Mouse (Mus musculus): ENCODE measurements around the gene Nup133. TPM values are rescaled to one million over a fixed set of nuclear protein-coding genes. Genes with fewer than 3 reads are reported as not detected.
A peak's percentile ranks its signal among the peaks of the same experiment; 100 is the strongest.
"Not testable (repeated sequence)": the region's sequence is repeated elsewhere in the genome, so short reads cannot be mapped to it uniquely, and the experiment has no call there.

Nup133 gene
- polyA plus RNA-seq, 1 experiment from 2014 or later, result 58.3 TPM

DNA sequence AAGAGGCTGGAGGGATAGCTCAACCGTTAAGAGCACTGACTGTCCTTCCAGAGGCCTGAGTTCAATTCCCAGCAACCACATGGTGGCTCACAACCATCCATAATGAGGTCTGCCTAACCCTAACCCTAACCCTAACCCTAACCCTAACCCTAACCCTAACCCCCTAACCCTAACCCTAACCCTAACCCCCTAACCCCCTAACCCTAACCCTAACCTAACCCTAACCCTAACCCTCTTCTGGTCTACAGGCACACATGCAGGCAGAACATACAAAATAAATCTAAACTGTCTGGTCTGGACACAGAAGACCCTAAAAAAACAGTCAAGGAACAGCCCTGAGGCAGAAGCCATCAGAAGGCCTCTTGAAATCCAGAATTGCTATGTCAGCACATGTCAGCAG lies 12.3 kb upstream of the Nup133 start:
- no peak overlapping the region for H3K4me3 ChIP-seq (ENCODE audit: low read depth, low read length)
- no peak for ATAC-seq (ENCODE audit: insufficient number of reproducible peaks, low FRiP score, low TSS enrichment, low read depth)
- 74% methylated on average over 1 of the region's 1 CpGs for WGBS
- H3K36me3 ChIP-seq (ENCODE audit: control insufficient read depth, insufficient read depth, low read length), result peaks cover 10% of the 10 kb centered on the region; the same call in 1 of the 2 replicates
- no peak overlapping the region for H3K9ac ChIP-seq (ENCODE audit: low read length)
- no peaks in the 10 kb centered on the region for H3K4me1 ChIP-seq (ENCODE audit: control insufficient read depth, insufficient read depth, low read length)
- H3K27me3 ChIP-seq (ENCODE audit: control insufficient read depth, insufficient read depth, low read length), result no peaks in the 10 kb centered on the region
- no peak overlapping the region for H3K27ac ChIP-seq (replicated peaks; ENCODE audit: low read depth, low read length)
- H3K4me2 ChIP-seq (ENCODE audit: low read depth, severe bottlenecking), result no peak overlapping the region
- DNase-seq (ENCODE audit: low spot score), result no peak
- no peaks in the 10 kb centered on the region for H3K9me3 ChIP-seq (ENCODE audit: control insufficient read depth, low read length)

DNA sequence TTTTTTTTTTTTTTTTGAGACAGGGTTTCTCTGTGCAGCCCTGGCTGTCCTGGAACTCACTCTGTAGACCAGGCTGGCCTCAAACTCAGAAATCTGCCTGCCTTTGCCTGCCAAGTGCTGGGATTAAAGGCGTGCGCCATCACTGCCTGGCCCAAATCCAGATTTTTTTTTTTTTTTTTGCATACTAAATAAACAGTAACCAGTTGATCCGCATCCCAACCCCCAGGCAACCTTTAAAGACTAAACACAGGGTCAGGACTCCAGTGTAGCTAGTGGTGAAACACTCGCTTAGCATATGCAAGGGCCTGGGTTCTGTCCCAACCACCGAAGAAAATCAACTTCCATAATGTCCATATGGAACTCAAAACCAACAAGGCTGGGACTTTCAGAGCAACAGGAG lies 11.5 kb upstream of the Nup133 start:
- WGBS, result 95% methylated on average over 5 of the region's 5 CpGs
- not testable (repeated sequence) for H3K4me2 ChIP-seq (ENCODE audit: low read depth, severe bottlenecking); H3K9me3 ChIP-seq (ENCODE audit: control insufficient read depth, low read length); H3K4me1 ChIP-seq (ENCODE audit: control insufficient read depth, insufficient read depth, low read length); DNase-seq (ENCODE audit: low spot score); H3K27me3 ChIP-seq (ENCODE audit: control insufficient read depth, insufficient read depth, low read length); H3K4me3 ChIP-seq (ENCODE audit: low read depth, low read length); ATAC-seq (ENCODE audit: insufficient number of reproducible peaks, low FRiP score, low TSS enrichment, low read depth); H3K27ac ChIP-seq (replicated peaks; ENCODE audit: low read depth, low read length); H3K9ac ChIP-seq (ENCODE audit: low read length); H3K36me3 ChIP-seq (ENCODE audit: control insufficient read depth, insufficient read depth, low read length)

DNA sequence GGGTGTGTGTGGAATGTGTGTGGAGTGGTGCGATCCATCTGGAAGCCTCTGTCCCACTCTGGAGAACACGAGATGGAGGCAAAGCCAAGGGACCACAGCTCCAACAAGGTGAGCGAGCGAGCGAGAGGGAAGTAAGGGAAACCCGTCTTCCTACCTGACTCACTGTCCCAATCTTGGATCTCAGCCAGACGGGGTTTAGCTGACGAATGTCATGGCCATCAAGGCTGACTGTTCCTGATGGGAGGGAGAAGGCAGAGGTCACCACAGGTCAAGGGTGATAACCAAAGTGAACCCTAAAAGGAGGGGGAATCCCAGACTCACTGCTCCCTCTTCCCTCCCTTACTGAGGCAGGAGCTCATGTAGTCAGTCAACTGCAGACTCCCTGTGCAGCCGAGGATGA lies 11.0 kb upstream of the Nup133 start:
- H3K27ac ChIP-seq (replicated peaks; ENCODE audit: low read depth, low read length), result no peak overlapping the region
- H3K27me3 ChIP-seq (ENCODE audit: control insufficient read depth, insufficient read depth, low read length), result no peaks in the 10 kb centered on the region
- DNase-seq (ENCODE audit: low spot score) (no peak), ATAC-seq (ENCODE audit: insufficient number of reproducible peaks, low FRiP score, low TSS enrichment, low read depth) (no peak)
- H3K4me1 ChIP-seq (ENCODE audit: control insufficient read depth, insufficient read depth, low read length), result no peaks in the 10 kb centered on the region
- 90% methylated on average over 9 of the region's 9 CpGs for WGBS
- H3K4me3 ChIP-seq (ENCODE audit: low read depth, low read length), result no peak overlapping the region
- peaks cover 6% of the 10 kb centered on the region; the same call in 1 of the 2 replicates for H3K36me3 ChIP-seq (ENCODE audit: control insufficient read depth, insufficient read depth, low read length)
- no peak overlapping the region for H3K9ac ChIP-seq (ENCODE audit: low read length)
- no peaks in the 10 kb centered on the region for H3K9me3 ChIP-seq (ENCODE audit: control insufficient read depth, low read length)
- no peak overlapping the region for H3K4me2 ChIP-seq (ENCODE audit: low read depth, severe bottlenecking)

DNA sequence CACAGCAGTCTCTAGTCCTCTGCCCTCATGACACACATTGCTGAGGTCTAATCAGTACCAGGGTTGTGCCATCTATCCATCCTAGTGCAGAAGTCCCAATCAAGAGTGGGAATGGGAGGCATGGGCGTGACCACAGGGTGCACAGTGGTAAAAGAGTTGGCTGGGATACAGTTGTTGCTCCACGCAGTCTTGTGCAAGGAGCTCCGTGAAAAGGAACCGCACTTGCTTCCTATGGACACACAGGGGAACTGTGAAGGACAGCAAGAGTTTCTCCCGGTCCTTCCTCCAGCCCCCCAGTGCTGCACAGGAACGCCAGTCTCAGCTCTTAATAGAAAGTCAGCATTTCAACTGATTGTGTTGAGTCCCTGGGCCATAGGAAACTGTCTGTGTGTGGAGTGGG lies 10.4 kb upstream of the Nup133 start:
- H3K27me3 ChIP-seq (ENCODE audit: control insufficient read depth, insufficient read depth, low read length), result no peaks in the 10 kb centered on the region
- H3K27ac ChIP-seq (replicated peaks; ENCODE audit: low read depth, low read length), result no peak overlapping the region
- peaks cover 6% of the 10 kb centered on the region; the same call in 1 of the 2 replicates for H3K36me3 ChIP-seq (ENCODE audit: control insufficient read depth, insufficient read depth, low read length)
- no peak overlapping the region for H3K4me3 ChIP-seq (ENCODE audit: low read depth, low read length)
- H3K4me2 ChIP-seq (ENCODE audit: low read depth, severe bottlenecking), result no peak overlapping the region
- 95% methylated on average over 6 of the region's 6 CpGs for WGBS
- ATAC-seq (ENCODE audit: insufficient number of reproducible peaks, low FRiP score, low TSS enrichment, low read depth) (no peak), DNase-seq (ENCODE audit: low spot score) (no peak)
- H3K9me3 ChIP-seq (ENCODE audit: control insufficient read depth, low read length), result no peaks in the 10 kb centered on the region
- no peaks in the 10 kb centered on the region for H3K4me1 ChIP-seq (ENCODE audit: control insufficient read depth, insufficient read depth, low read length)
- no peak overlapping the region for H3K9ac ChIP-seq (ENCODE audit: low read length)

DNA sequence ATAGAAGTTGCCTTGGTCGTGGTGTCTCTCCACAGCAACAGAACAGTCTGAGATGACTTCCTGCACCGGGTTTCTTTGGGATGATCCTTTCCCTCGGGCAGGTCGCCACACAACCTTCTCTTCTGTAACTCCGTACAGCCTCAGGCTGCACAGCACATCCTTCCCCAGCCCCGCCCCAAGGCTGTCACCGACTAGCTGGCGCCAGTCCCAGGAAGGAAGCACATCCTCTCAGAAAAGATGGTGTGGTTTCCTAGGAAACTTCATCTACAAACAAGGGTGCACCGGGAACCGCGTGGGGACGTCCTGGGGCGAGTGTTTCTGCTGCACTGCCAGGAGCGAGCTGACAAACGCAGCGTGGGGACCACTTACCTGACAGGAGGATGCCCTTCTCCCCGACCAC lies 9.1 kb upstream of the Nup133 start:
- H3K4me3 ChIP-seq (ENCODE audit: low read depth, low read length), result no peak overlapping the region
- no peak overlapping the region for H3K9ac ChIP-seq (ENCODE audit: low read length)
- peaks cover 6% of the 10 kb centered on the region; the same call in 1 of the 2 replicates for H3K36me3 ChIP-seq (ENCODE audit: control insufficient read depth, insufficient read depth, low read length)
- H3K9me3 ChIP-seq (ENCODE audit: control insufficient read depth, low read length), result no peaks in the 10 kb centered on the region
- DNase-seq (ENCODE audit: low spot score), result no peak
- 81% methylated on average over 17 of the region's 17 CpGs for WGBS
- no peak overlapping the region for H3K27ac ChIP-seq (replicated peaks; ENCODE audit: low read depth, low read length)
- H3K4me1 ChIP-seq (ENCODE audit: control insufficient read depth, insufficient read depth, low read length), result no peaks in the 10 kb centered on the region
- ATAC-seq (ENCODE audit: insufficient number of reproducible peaks, low FRiP score, low TSS enrichment, low read depth), result no peak
- H3K4me2 ChIP-seq (ENCODE audit: low read depth, severe bottlenecking), result no peak overlapping the region
- no peaks in the 10 kb centered on the region for H3K27me3 ChIP-seq (ENCODE audit: control insufficient read depth, insufficient read depth, low read length)

DNA sequence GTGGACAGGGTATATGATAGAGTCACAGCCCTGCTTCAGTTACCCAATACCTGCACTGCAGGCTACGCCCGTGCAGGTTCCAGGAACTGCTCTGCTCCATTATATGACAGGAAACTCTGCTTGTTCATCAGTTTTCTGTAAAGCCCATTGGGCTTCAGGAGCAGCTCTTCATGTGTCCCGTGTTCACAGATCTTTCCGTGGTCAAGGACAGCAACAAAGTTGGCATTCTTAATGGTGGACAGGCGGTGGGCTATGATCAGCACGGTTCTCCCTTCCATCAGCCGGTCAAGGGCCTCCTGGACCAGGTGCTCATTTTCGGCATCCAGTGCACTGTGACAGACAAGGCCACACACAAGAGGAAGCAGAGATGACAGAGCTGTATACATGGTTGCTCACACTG lies 5.2 kb upstream of the Nup133 start:
- DNase-seq (ENCODE audit: low spot score), result no peak
- no peak overlapping the region for H3K27ac ChIP-seq (replicated peaks; ENCODE audit: low read depth, low read length)
- no peak overlapping the region for H3K4me3 ChIP-seq (ENCODE audit: low read depth, low read length)
- no peak for ATAC-seq (ENCODE audit: insufficient number of reproducible peaks, low FRiP score, low TSS enrichment, low read depth)
- peaks cover 2% of the 10 kb centered on the region; the same call in 1 of the 2 replicates for H3K36me3 ChIP-seq (ENCODE audit: control insufficient read depth, insufficient read depth, low read length)
- no peaks in the 10 kb centered on the region for H3K9me3 ChIP-seq (ENCODE audit: control insufficient read depth, low read length)
- H3K4me2 ChIP-seq (ENCODE audit: low read depth, severe bottlenecking), result no peak overlapping the region
- H3K4me1 ChIP-seq (ENCODE audit: control insufficient read depth, insufficient read depth, low read length), result no peaks in the 10 kb centered on the region
- no peak overlapping the region for H3K9ac ChIP-seq (ENCODE audit: low read length)
- 92% methylated on average over 8 of the region's 8 CpGs for WGBS
- no peaks in the 10 kb centered on the region for H3K27me3 ChIP-seq (ENCODE audit: control insufficient read depth, insufficient read depth, low read length)

DNA sequence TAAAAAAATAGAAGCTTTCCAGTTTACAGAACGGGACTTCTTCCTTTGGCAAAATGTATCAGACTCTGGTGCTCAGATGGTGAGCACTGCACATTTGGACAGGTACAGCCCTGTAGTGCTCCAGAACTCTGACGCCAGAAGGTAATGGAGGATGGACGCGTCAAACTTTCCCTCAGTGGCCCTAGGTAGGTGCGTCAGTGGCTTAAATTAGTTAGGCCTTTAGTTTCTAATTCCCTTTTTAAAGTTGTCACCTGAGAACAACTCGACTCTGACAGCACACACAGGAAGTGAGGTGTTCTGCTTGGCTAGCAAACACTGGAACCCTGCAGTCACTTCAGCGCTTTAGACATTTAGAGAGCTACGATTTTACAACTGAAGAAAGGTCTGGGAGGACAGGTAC lies 4.6 kb upstream of the Nup133 start:
- H3K9me3 ChIP-seq (ENCODE audit: control insufficient read depth, low read length), result no peaks in the 10 kb centered on the region
- H3K36me3 ChIP-seq (ENCODE audit: control insufficient read depth, insufficient read depth, low read length), result peaks cover 2% of the 10 kb centered on the region; the same call in 1 of the 2 replicates
- H3K4me2 ChIP-seq (ENCODE audit: low read depth, severe bottlenecking), result no peak overlapping the region
- H3K4me1 ChIP-seq (ENCODE audit: control insufficient read depth, insufficient read depth, low read length), result no peaks in the 10 kb centered on the region
- ATAC-seq (ENCODE audit: insufficient number of reproducible peaks, low FRiP score, low TSS enrichment, low read depth) (no peak), DNase-seq (ENCODE audit: low spot score) (no peak)
- WGBS, result 87% methylated on average over 8 of the region's 8 CpGs
- no peak overlapping the region for H3K9ac ChIP-seq (ENCODE audit: low read length)
- no peak overlapping the region for H3K4me3 ChIP-seq (ENCODE audit: low read depth, low read length)
- no peaks in the 10 kb centered on the region for H3K27me3 ChIP-seq (ENCODE audit: control insufficient read depth, insufficient read depth, low read length)
- H3K27ac ChIP-seq (replicated peaks; ENCODE audit: low read depth, low read length), result no peak overlapping the region

DNA sequence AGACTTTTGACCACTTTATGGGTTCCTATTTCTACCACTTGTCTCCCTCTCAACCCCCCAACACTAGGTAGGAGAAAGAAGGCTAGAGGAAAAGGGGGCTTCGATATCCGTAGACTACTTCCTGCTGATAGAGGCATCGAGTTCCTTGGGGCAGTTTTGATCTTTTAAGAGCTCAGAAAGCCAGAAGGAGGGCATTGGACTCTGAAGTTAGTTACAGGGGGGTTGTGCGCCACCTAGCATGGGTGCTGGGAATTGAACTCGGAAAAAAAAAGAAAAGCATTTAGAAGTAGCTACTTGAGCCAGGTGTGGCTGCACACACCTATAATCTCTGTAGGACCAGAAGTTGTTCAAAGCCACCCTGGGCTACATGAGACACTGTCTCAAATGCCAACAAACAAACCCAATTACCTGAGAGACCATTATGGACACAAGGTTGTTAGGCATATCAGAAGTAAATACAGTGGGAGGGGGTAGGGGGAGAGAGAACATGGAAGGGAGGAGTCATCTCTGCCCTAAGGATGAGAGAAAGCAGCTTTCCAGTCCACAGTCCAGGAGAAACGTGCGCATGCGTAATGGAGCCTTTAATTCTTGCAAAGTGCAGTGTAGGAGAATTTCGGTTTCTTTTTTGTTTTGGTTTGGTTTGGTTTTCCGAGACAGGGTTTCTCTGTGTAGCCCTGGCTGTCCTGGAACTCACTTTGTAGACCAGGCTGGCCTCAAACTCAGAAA lies 1.2 kb upstream of the Nup133 start:
- ATAC-seq (ENCODE audit: insufficient number of reproducible peaks, low FRiP score, low TSS enrichment, low read depth) (no peak), DNase-seq (ENCODE audit: low spot score) (peak; percentile 78)
- WGBS, result 32% methylated on average over 10 of the region's 10 CpGs
- H3K27me3 ChIP-seq (ENCODE audit: control insufficient read depth, insufficient read depth, low read length), result no peaks in the 10 kb centered on the region
- peak overlapping the region; percentile 80 for H3K9ac ChIP-seq (ENCODE audit: low read length)
- H3K9me3 ChIP-seq (ENCODE audit: control insufficient read depth, low read length), result no peaks in the 10 kb centered on the region
- H3K4me1 ChIP-seq (ENCODE audit: control insufficient read depth, insufficient read depth, low read length), result peaks cover 5% of the 10 kb centered on the region
- peaks cover 5% of the 10 kb centered on the region for H3K36me3 ChIP-seq (ENCODE audit: control insufficient read depth, insufficient read depth, low read length)
- peak overlapping the region; percentile 100 for H3K4me3 ChIP-seq (ENCODE audit: low read depth, low read length)
- peak overlapping the region; percentile 94 for H3K4me2 ChIP-seq (ENCODE audit: low read depth, severe bottlenecking)
- H3K27ac ChIP-seq (replicated peaks; ENCODE audit: low read depth, low read length), result no peak overlapping the region

DNA sequence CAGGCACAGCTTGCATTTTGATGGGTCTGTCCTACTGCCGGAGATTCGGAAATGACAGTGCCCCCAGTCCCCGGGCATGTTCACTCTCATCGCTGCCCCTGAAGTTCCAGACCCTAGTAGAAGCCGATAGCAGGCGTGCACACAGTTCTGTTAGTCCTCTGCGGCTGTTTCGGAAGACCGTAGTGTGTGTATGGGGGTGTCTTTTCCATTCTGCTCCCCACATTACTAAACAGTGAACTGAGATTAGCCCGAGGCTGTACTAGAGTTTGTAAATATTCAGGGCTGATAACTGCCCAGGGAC lies 571 bp upstream of the Nup133 start:
- peaks cover 5% of the 10 kb centered on the region for H3K4me1 ChIP-seq (ENCODE audit: control insufficient read depth, insufficient read depth, low read length)
- peak overlapping the region; percentile 94 for H3K4me2 ChIP-seq (ENCODE audit: low read depth, severe bottlenecking)
- H3K9me3 ChIP-seq (ENCODE audit: control insufficient read depth, low read length), result no peaks in the 10 kb centered on the region
- 4% methylated on average over 10 of the region's 10 CpGs for WGBS
- H3K27ac ChIP-seq (replicated peaks; ENCODE audit: low read depth, low read length), result peak overlapping the region; percentile 36; the same call in 1 of the 2 replicates
- H3K4me3 ChIP-seq (ENCODE audit: low read depth, low read length), result peak overlapping the region; percentile 100
- peaks cover 5% of the 10 kb centered on the region for H3K36me3 ChIP-seq (ENCODE audit: control insufficient read depth, insufficient read depth, low read length)
- ATAC-seq (ENCODE audit: insufficient number of reproducible peaks, low FRiP score, low TSS enrichment, low read depth) (peak; percentile 28; the same call in 1 of the 2 replicates), DNase-seq (ENCODE audit: low spot score) (no peak)
- no peaks in the 10 kb centered on the region for H3K27me3 ChIP-seq (ENCODE audit: control insufficient read depth, insufficient read depth, low read length)
- peak overlapping the region; percentile 80 for H3K9ac ChIP-seq (ENCODE audit: low read length)
